Mouse (Mus musculus): ENCODE results near the gene Cd151. TPM values are rescaled to one million over a fixed set of nuclear protein-coding genes. Genes with fewer than 3 reads are reported as not detected.
"Not testable (repeated sequence)": the region's sequence is repeated elsewhere in the genome, so short reads cannot be mapped to it uniquely, and the experiment has no call there.

Gene Cd151
- total RNA-seq, 4 experiments from 2014 or later = 27.3 to 42.2 (median 32.0) TPM

- no peak for DNase-seq (ENCODE audit: low spot score in 2 of 2)
These were observed 31.2 kb upstream of the Cd151 start for GRCm38 (mm10) chr7:141435856-141436522.

GRCm38 (mm10) chr7:141436523-141436892 lies 30.7 kb upstream of the Cd151 start:
- DNase-seq (ENCODE audit: low spot score in 2 of 2) = no peak

GRCm38 (mm10) chr7:141437178-141438120 lies 29.7 kb upstream of the Cd151 start, which contains the start of gene Slc25a22:
TSS of gene Slc25a22 (minus strand) at chr7:141437892.
- DNase-seq (ENCODE audit: low spot score in 2 of 2) = peak; percentile 33 to 76

- no peak for DNase-seq (ENCODE audit: low spot score in 2 of 2)
These were observed 28.8 kb upstream of the Cd151 start for GRCm38 (mm10) chr7:141438201-141438968.

GRCm38 (mm10) chr7:141439140-141439679 lies 28.0 kb upstream of the Cd151 start:
- DNase-seq (ENCODE audit: low spot score in 2 of 2) = no peak

GRCm38 (mm10) chr7:141439811-141440210 lies 27.4 kb upstream of the Cd151 start:
- no peak for DNase-seq (ENCODE audit: low spot score in 2 of 2)

- no peak for DNase-seq (ENCODE audit: low spot score in 2 of 2)
These were observed 26.6 kb upstream of the Cd151 start for GRCm38 (mm10) chr7:141440613-141441012.

- no peak for DNase-seq (ENCODE audit: low spot score in 2 of 2)
These were observed 25.7 kb upstream of the Cd151 start for GRCm38 (mm10) chr7:141441460-141441859.

GRCm38 (mm10) chr7:141442199-141442598 lies 25.0 kb upstream of the Cd151 start:
- DNase-seq (ENCODE audit: low spot score in 2 of 2) = no peak

GRCm38 (mm10) chr7:141443081-141443821 lies 23.9 kb upstream of the Cd151 start:
- DNase-seq (ENCODE audit: low spot score in 2 of 2) = no peak

GRCm38 (mm10) chr7:141443828-141444237 lies 23.4 kb upstream of the Cd151 start, which contains the start of gene Pidd1:
TSS of gene Pidd1 (minus strand) at chr7:141444025.
- DNase-seq (ENCODE audit: low spot score in 2 of 2) = no peak

- not testable (repeated sequence) for DNase-seq (ENCODE audit: low spot score in 2 of 2)
These were observed 20.8 kb upstream of the Cd151 start for GRCm38 (mm10) chr7:141446374-141446773.

GRCm38 (mm10) chr7:141447110-141447991 lies 19.8 kb upstream of the Cd151 start, which contains the start of gene Rplp2:
TSS of gene Rplp2 (plus strand) at chr7:141447370.
- peak; percentile 92 to 95 for DNase-seq (ENCODE audit: low spot score in 2 of 2)

- no peak for DNase-seq (ENCODE audit: low spot score in 2 of 2)
These were observed 15.3 kb upstream of the Cd151 start for GRCm38 (mm10) chr7:141451928-141452327.

GRCm38 (mm10) chr7:141453636-141454035 lies 13.6 kb upstream of the Cd151 start:
- no peak for DNase-seq (ENCODE audit: low spot score in 2 of 2)

- DNase-seq (ENCODE audit: low spot score in 2 of 2) = peak; percentile 79 to 82
These were observed 12.1 kb upstream of the Cd151 start, which contains the start of gene Pnpla2 for GRCm38 (mm10) chr7:141454967-141455551. TSS of gene Pnpla2 (plus strand) at chr7:141455198.

- DNase-seq (ENCODE audit: low spot score in 2 of 2) = no peak
These were observed 11.4 kb upstream of the Cd151 start for GRCm38 (mm10) chr7:141455610-141456314.

GRCm38 (mm10) chr7:141456739-141457138 lies 10.5 kb upstream of the Cd151 start:
- DNase-seq (ENCODE audit: low spot score in 2 of 2) = no peak
